Mouse (Mus musculus) stomach, embryonic 14.5 days (tissue): ENCODE data around the gene Gdpd5. TPM values are rescaled to one million over a fixed set of nuclear protein-coding genes. Genes with fewer than 3 reads are reported as not detected.
A peak's percentile ranks its signal among the peaks of the same experiment; 100 is the strongest.

Experiments
- ATAC-seq: fragments of 200-750 bp; cut with Nextera tagmentation; 2 replicates; pipeline ENCODE4 v1.8.0; 2017; ENCODE audit warnings: low read depth, moderate TSS enrichment; ENCODE audit not compliant: insufficient number of reproducible peaks, insufficient read depth, low FRiP score
- H3K27ac ChIP-seq: fragments of 300-500 bp; sonication (generic); 2 replicates; pipeline ENCODE4 v1.5.1; 2014; ENCODE audit warnings: mild to moderate bottlenecking, low read length, moderate library complexity, mixed read lengths
- H3K27me3 ChIP-seq: fragments of 300-500 bp; sonication (generic); 2 replicates; pipeline ENCODE4 v1.6.1; 2014; ENCODE audit warnings: low read length, control low read depth, mixed read lengths; ENCODE audit not compliant: control insufficient read depth, insufficient read depth
- H3K36me3 ChIP-seq: fragments of 300-500 bp; sonication (generic); 2 replicates; pipeline ENCODE4 v1.6.1; 2014; ENCODE audit warnings: mild to moderate bottlenecking, control low read depth, low read length, moderate library complexity, mixed read lengths; ENCODE audit not compliant: control insufficient read depth, insufficient read depth
- H3K4me1 ChIP-seq: fragments of 300-500 bp; sonication (generic); 2 replicates; pipeline ENCODE4 v1.6.1; 2014; ENCODE audit warnings: low read length, control low read depth, mixed read lengths; ENCODE audit not compliant: control insufficient read depth, insufficient read depth
- H3K4me2 ChIP-seq: fragments of 300-500 bp; sonication (generic); replicated peaks from 2 replicates; pipeline ENCODE4 v1.6.1; 2014; ENCODE audit warnings: low read depth, low read length, control low read depth
- H3K4me3 ChIP-seq: fragments of 300-500 bp; sonication (generic); 2 replicates; pipeline ENCODE4 v1.5.1; 2014; ENCODE audit warnings: low read depth, low read length, control low read depth
- H3K9ac ChIP-seq: fragments of 300-500 bp; sonication (generic); replicated peaks from 2 replicates; pipeline ENCODE4 v1.6.1; 2014; ENCODE audit warnings: low read depth, mild to moderate bottlenecking, control low read depth, low read length, moderate library complexity, mixed read lengths
- H3K9me3 ChIP-seq: fragments of 300-500 bp; sonication (generic); 2 replicates; pipeline ENCODE4 v1.6.1; 2016; ENCODE audit warnings: low read depth, low read length, control low read depth; ENCODE audit not compliant: control insufficient read depth
- WGBS: fragments of 180-500 bp; shearing (Covaris S2); extraction: QIAGEN DNeasy Blood & Tissue Kit; methylation state at CpG from one replicate; pipeline ENCODE4 v1.1.7; 2014; 5-methylcytosine and 5-hydroxymethylcytosine counted together
- polyA plus RNA-seq: library from polyadenylated mRNA; unstranded; fragments of >200 nt; fragmentation: Nextera tagmentation; extraction: Ambion mirVana; gene quantifications from 2 replicates; pipeline ENCODE4 v1.2.1, GENCODE M21; 2014

Gene Gdpd5
- polyA plus RNA-seq, 1 experiment from 2014 or later = 22.7 TPM

GRCm38 (mm10) chr7:99392696-99393095, 11.5 kb downstream of the Gdpd5 start:
- Histone ChIP-seq H3K9me3 (no peaks in the 10 kb centered on the region), H3K27ac (no peak overlapping the region), H3K27me3 (no peaks in the 10 kb centered on the region), H3K4me2 (no peak overlapping the region), H3K9ac (no peak overlapping the region), H3K4me1 (peaks cover 21% of the 10 kb centered on the region; the same call in 1 of the 2 replicates), H3K36me3 (no peaks in the 10 kb centered on the region; the same call in 1 of the 2 replicates), H3K4me3 (no peak overlapping the region)
- no peak for ATAC-seq
- WGBS = 50% methylated on average over 2 of the region's 2 CpGs

- peak overlapping the region; percentile 52; the same call in 1 of the 2 replicates for H3K27ac ChIP-seq
- no peak overlapping the region for H3K9ac ChIP-seq
- H3K4me1 ChIP-seq = peaks cover 21% of the 10 kb centered on the region; the same call in 1 of the 2 replicates
- WGBS = 64% methylated on average over 13 of the region's 13 CpGs
- no peak overlapping the region for H3K4me3 ChIP-seq
- H3K27me3 ChIP-seq = no peaks in the 10 kb centered on the region
- no peak overlapping the region for H3K4me2 ChIP-seq
- H3K9me3 ChIP-seq = no peaks in the 10 kb centered on the region
- H3K36me3 ChIP-seq = no peaks in the 10 kb centered on the region; the same call in 1 of the 2 replicates
- peak; percentile 20; the same call in 1 of the 2 replicates for ATAC-seq
Measured at GRCm38 (mm10) chr7:99393711-99394325, 12.6 kb downstream of the Gdpd5 start.

DNA sequence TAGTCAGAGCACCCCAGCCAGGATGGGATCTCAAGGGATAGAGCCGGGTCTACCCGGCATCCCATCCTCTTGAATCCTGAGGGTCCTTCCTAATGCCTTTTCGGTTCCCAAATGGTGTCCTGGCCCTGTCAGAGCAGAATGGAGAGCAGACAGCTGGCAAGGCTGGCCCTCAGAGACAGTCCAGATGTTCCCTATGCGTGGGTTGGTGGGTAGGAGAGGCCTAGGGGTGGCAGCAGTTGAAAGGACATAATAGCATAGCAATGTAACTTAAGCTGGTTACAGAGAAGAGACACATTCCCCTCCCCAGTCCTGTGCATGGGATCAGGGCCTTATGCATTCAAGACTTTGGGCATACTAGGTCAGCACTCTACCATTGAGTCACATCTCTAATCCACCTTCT, 14.2 kb downstream of the Gdpd5 start:
- H3K27ac ChIP-seq = no peak overlapping the region
- no peak overlapping the region for H3K4me3 ChIP-seq
- no peaks in the 10 kb centered on the region; the same call in 1 of the 2 replicates for H3K36me3 ChIP-seq
- no peak overlapping the region for H3K9ac ChIP-seq
- no peak for ATAC-seq
- H3K27me3 ChIP-seq = no peaks in the 10 kb centered on the region
- 65% methylated on average over 4 of the region's 4 CpGs for WGBS
- no peaks in the 10 kb centered on the region for H3K9me3 ChIP-seq
- peaks cover 15% of the 10 kb centered on the region; the same call in 1 of the 2 replicates for H3K4me1 ChIP-seq
- H3K4me2 ChIP-seq = no peak overlapping the region

- Histone ChIP-seq H3K9me3 (no peaks in the 10 kb centered on the region), H3K27ac (no peak overlapping the region)
- 82% methylated on average over 11 of the region's 11 CpGs for WGBS
Measured at GRCm38 (mm10) chr7:99395908-99396616, 14.8 kb downstream of the Gdpd5 start.

GRCm38 (mm10) chr7:99396994-99397659, 15.9 kb downstream of the Gdpd5 start:
- H3K4me1 ChIP-seq = peaks cover 14% of the 10 kb centered on the region; the same call in 1 of the 2 replicates
- ATAC-seq = no peak

More at GRCm38 (mm10) chr7:99395908-99396616, 14.8 kb downstream of the Gdpd5 start:
- Histone ChIP-seq H3K9ac (no peak overlapping the region), H3K27me3 (no peaks in the 10 kb centered on the region), H3K4me1 (peaks cover 12% of the 10 kb centered on the region; the same call in 1 of the 2 replicates), H3K4me2 (no peak overlapping the region), H3K4me3 (no peak overlapping the region), H3K36me3 (no peaks in the 10 kb centered on the region; the same call in 1 of the 2 replicates)
- no peak for ATAC-seq

DNA sequence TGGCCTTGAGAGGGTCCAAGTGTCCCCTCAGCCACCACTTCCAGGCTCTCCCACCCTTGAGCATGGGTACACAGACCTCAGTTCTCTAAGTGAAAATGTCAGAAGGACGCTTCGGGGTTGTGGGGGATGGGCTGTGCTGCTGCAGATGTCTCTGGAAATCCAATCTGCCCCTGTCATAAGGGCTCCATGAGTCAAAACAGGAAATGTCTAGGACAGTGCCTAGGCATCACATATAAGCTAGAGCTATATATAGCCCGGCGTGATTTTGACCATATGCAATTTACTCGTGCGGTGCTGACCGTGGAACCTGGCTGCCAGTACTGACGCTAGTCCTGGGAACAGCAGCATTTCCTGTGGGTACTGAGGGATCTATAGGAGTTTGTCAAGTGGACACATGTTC, 20.2 kb downstream of the Gdpd5 start:
- H3K4me2 ChIP-seq = no peak overlapping the region
- ATAC-seq = no peak
- H3K27ac ChIP-seq = no peak overlapping the region
- no peak overlapping the region for H3K4me3 ChIP-seq
- no peaks in the 10 kb centered on the region for H3K27me3 ChIP-seq
- no peaks in the 10 kb centered on the region for H3K36me3 ChIP-seq
- no peak overlapping the region for H3K9ac ChIP-seq
- 0 out of 2 replicates have a peak, but pooled peaks cover 6% of the 10 kb centered on the region for H3K4me1 ChIP-seq
- 58% methylated on average over 8 of the region's 8 CpGs for WGBS
- H3K9me3 ChIP-seq = no peaks in the 10 kb centered on the region

More at GRCm38 (mm10) chr7:99396994-99397659, 15.9 kb downstream of the Gdpd5 start:
- Histone ChIP-seq H3K27me3 (no peaks in the 10 kb centered on the region), H3K4me2 (no peak overlapping the region), H3K36me3 (no peaks in the 10 kb centered on the region; the same call in 1 of the 2 replicates), H3K4me3 (no peak overlapping the region), H3K9ac (0 out of 2 replicates have a peak overlapping the region, but pooled peaks have one; percentile 11), H3K27ac (no peak overlapping the region), H3K9me3 (no peaks in the 10 kb centered on the region)
- 70% methylated on average over 11 of the region's 11 CpGs for WGBS

- Histone ChIP-seq H3K36me3 (no peaks in the 10 kb centered on the region), H3K27me3 (no peaks in the 10 kb centered on the region), H3K27ac (no peak overlapping the region), H3K4me2 (no peak overlapping the region), H3K9me3 (no peaks in the 10 kb centered on the region), H3K9ac (no peak overlapping the region), H3K4me3 (no peak overlapping the region), H3K4me1 (peaks cover 8% of the 10 kb centered on the region; the same call in 1 of the 2 replicates)
- WGBS = 71% methylated on average over 6 of the region's 6 CpGs
- ATAC-seq = no peak
Measured at GRCm38 (mm10) chr7:99402477-99402876, 21.3 kb downstream of the Gdpd5 start.

- no peak overlapping the region for H3K4me2 ChIP-seq
- H3K27ac ChIP-seq = no peak overlapping the region
- H3K27me3 ChIP-seq = no peaks in the 10 kb centered on the region
- no peak overlapping the region for H3K4me3 ChIP-seq
- no peaks in the 10 kb centered on the region for H3K36me3 ChIP-seq
- no peak; the same call in 1 of the 2 replicates for ATAC-seq
- no peaks in the 10 kb centered on the region for H3K9me3 ChIP-seq
- H3K4me1 ChIP-seq = peaks cover 14% of the 10 kb centered on the region; the same call in 1 of the 2 replicates
- H3K9ac ChIP-seq = no peak overlapping the region
- WGBS = 82% methylated on average over 7 of the region's 7 CpGs
Measured at GRCm38 (mm10) chr7:99403254-99403653, 22.0 kb downstream of the Gdpd5 start.
